Mouse (Mus musculus): Measurements from ENCODE around the gene C8a. TPM values are rescaled to one million over a fixed set of nuclear protein-coding genes. Genes with fewer than 3 reads are reported as not detected.
A peak's percentile ranks its signal among the peaks of the same experiment; 100 is the strongest.

The C8a gene
- total and polyA plus RNA-seq, 2 experiments from 2014 or later, result 0.04 TPM; not detected in 1

- no peaks in the 10 kb centered on the region for H3K27me3 ChIP-seq (ENCODE audit: insufficient read depth, low read length)
- no peak for ATAC-seq
These were observed 94.8 kb downstream of the C8a start for GRCm38 (mm10) chr4:104781441-104781840.

DNA sequence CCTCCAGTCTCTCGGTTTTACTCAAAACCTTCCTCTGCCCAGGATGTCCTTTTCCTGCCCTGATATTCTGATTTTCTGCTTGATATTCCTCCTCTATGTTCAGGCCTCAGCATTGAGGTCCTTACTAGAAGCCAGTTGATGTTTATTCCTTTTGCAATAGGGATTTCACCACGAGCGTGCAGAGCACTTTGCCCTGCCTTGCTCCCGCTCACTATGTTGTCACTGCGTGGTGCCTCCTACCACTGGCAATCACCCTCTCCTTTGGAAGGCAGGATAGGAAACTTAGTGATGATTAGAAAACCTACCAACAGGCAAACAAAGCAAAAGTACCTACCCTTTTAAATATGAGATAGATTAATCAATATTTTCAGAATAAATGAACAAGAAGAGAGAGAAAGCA is 96.7 kb downstream of the C8a start:
- WGBS, result 90% methylated on average over 5 of the region's 5 CpGs

More at GRCm38 (mm10) chr4:104781441-104781840, 94.8 kb downstream of the C8a start:
- H3K4me2 ChIP-seq (ENCODE audit: low read depth, low read length), result no peak overlapping the region
- DNase-seq (ENCODE audit: low spot score), result no peak
- no peak overlapping the region for H3K27ac ChIP-seq
- no peaks in the 10 kb centered on the region for H3K36me3 ChIP-seq (ENCODE audit: insufficient read depth, low read length)
- TF ChIP-seq CTCF (IDR thresholded peaks at IDR 0.05; ENCODE audit: low read depth), result no peak
- WGBS, result 89% methylated on average over 3 of the region's 3 CpGs
- H3K9me3 ChIP-seq (ENCODE audit: low read length), result no peaks in the 10 kb centered on the region
- no peaks in the 10 kb centered on the region for H3K4me1 ChIP-seq (ENCODE audit: insufficient read depth, low read length)
- H3K4me3 ChIP-seq (ENCODE audit: low read length), result no peak overlapping the region
- no peak overlapping the region for H3K9ac ChIP-seq (replicated peaks; ENCODE audit: low read length)

GRCm38 (mm10) chr4:104775601-104776000 is 100.6 kb downstream of the C8a start:
- no peak overlapping the region for H3K4me3 ChIP-seq (ENCODE audit: low read length)
- TF ChIP-seq CTCF (IDR thresholded peaks at IDR 0.05; ENCODE audit: low read depth), result no peak
- no peak for ATAC-seq
- no peaks in the 10 kb centered on the region for H3K36me3 ChIP-seq (ENCODE audit: insufficient read depth, low read length)
- no peak overlapping the region for H3K27ac ChIP-seq
- H3K9ac ChIP-seq (replicated peaks; ENCODE audit: low read length), result no peak overlapping the region
- DNase-seq (ENCODE audit: low spot score), result peak; percentile 8
- WGBS, result 60% methylated on average over 3 of the region's 3 CpGs
- no peaks in the 10 kb centered on the region for H3K4me1 ChIP-seq (ENCODE audit: insufficient read depth, low read length)
- H3K27me3 ChIP-seq (ENCODE audit: insufficient read depth, low read length), result no peaks in the 10 kb centered on the region
- H3K9me3 ChIP-seq (ENCODE audit: low read length), result no peaks in the 10 kb centered on the region
- H3K4me2 ChIP-seq (ENCODE audit: low read depth, low read length), result no peak overlapping the region

More for the DNA sequence above, 96.7 kb downstream of the C8a start:
- no peak for TF ChIP-seq CTCF (IDR thresholded peaks at IDR 0.05; ENCODE audit: low read depth)
- ATAC-seq (no peak), DNase-seq (ENCODE audit: low spot score) (no peak)
- Histone ChIP-seq H3K4me1 (ENCODE audit: insufficient read depth, low read length) (no peaks in the 10 kb centered on the region), H3K4me3 (ENCODE audit: low read length) (no peak overlapping the region), H3K4me2 (ENCODE audit: low read depth, low read length) (no peak overlapping the region), H3K27me3 (ENCODE audit: insufficient read depth, low read length) (no peaks in the 10 kb centered on the region), H3K36me3 (ENCODE audit: insufficient read depth, low read length) (no peaks in the 10 kb centered on the region), H3K9me3 (ENCODE audit: low read length) (no peaks in the 10 kb centered on the region), H3K9ac (replicated peaks; ENCODE audit: low read length) (no peak overlapping the region), H3K27ac (no peak overlapping the region)

GRCm38 (mm10) chr4:104770331-104770730 is 105.9 kb downstream of the C8a start:
- Histone ChIP-seq H3K9ac (replicated peaks; ENCODE audit: low read length) (no peak overlapping the region), H3K36me3 (ENCODE audit: insufficient read depth, low read length) (no peaks in the 10 kb centered on the region), H3K9me3 (ENCODE audit: low read length) (no peaks in the 10 kb centered on the region), H3K4me3 (ENCODE audit: low read length) (no peak overlapping the region), H3K4me1 (ENCODE audit: insufficient read depth, low read length) (no peaks in the 10 kb centered on the region), H3K27ac (no peak overlapping the region), H3K27me3 (ENCODE audit: insufficient read depth, low read length) (no peaks in the 10 kb centered on the region), H3K4me2 (ENCODE audit: low read depth, low read length) (no peak overlapping the region)
- no peak for DNase-seq (ENCODE audit: low spot score)
- no peak for ATAC-seq
- no peak for TF ChIP-seq CTCF (IDR thresholded peaks at IDR 0.05; ENCODE audit: low read depth)
- WGBS, result 46% methylated on average over 4 of the region's 4 CpGs

- ATAC-seq (no peak), DNase-seq (ENCODE audit: low spot score) (no peak)
- Histone ChIP-seq H3K4me2 (ENCODE audit: low read depth, low read length) (no peak overlapping the region), H3K27ac (no peak overlapping the region), H3K36me3 (ENCODE audit: insufficient read depth, low read length) (no peaks in the 10 kb centered on the region), H3K9me3 (ENCODE audit: low read length) (no peaks in the 10 kb centered on the region), H3K4me3 (ENCODE audit: low read length) (no peak overlapping the region), H3K9ac (replicated peaks; ENCODE audit: low read length) (no peak overlapping the region), H3K4me1 (ENCODE audit: insufficient read depth, low read length) (no peaks in the 10 kb centered on the region), H3K27me3 (ENCODE audit: insufficient read depth, low read length) (no peaks in the 10 kb centered on the region)
- WGBS, result 50% methylated on average over 8 of the region's 8 CpGs
- TF ChIP-seq CTCF (IDR thresholded peaks at IDR 0.05; ENCODE audit: low read depth), result no peak
These were observed 106.6 kb downstream of the C8a start for GRCm38 (mm10) chr4:104769602-104770001.

DNA sequence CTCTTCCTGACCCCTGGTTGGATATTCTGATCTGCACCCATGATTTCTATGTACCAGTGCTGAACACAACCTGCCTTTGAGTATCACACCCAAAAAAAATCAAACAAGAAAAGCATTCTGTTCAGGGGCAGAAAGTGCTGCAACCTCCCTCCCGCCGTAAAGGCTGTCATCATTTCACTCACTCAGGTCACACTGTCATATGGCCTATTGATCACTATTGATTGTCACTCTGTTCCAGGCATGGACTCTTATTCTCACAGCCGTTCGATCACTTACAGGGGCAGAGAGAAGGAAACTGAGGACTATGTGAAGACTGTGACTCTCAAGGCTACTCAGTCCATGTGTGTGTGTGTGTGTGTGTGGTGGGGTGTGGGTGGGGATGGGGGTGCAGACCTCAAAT is 108.0 kb downstream of the C8a start:
- ATAC-seq (no peak), DNase-seq (ENCODE audit: low spot score) (no peak)
- H3K9me3 ChIP-seq (ENCODE audit: low read length), result no peaks in the 10 kb centered on the region
- 90% methylated on average over 4 of the region's 4 CpGs for WGBS
- H3K9ac ChIP-seq (replicated peaks; ENCODE audit: low read length), result no peak overlapping the region
- H3K27ac ChIP-seq, result no peak overlapping the region
- H3K4me2 ChIP-seq (ENCODE audit: low read depth, low read length), result no peak overlapping the region
- H3K36me3 ChIP-seq (ENCODE audit: insufficient read depth, low read length), result no peaks in the 10 kb centered on the region
- no peaks in the 10 kb centered on the region for H3K4me1 ChIP-seq (ENCODE audit: insufficient read depth, low read length)
- no peak for TF ChIP-seq CTCF (IDR thresholded peaks at IDR 0.05; ENCODE audit: low read depth)
- H3K4me3 ChIP-seq (ENCODE audit: low read length), result no peak overlapping the region
- no peaks in the 10 kb centered on the region for H3K27me3 ChIP-seq (ENCODE audit: insufficient read depth, low read length)

DNA sequence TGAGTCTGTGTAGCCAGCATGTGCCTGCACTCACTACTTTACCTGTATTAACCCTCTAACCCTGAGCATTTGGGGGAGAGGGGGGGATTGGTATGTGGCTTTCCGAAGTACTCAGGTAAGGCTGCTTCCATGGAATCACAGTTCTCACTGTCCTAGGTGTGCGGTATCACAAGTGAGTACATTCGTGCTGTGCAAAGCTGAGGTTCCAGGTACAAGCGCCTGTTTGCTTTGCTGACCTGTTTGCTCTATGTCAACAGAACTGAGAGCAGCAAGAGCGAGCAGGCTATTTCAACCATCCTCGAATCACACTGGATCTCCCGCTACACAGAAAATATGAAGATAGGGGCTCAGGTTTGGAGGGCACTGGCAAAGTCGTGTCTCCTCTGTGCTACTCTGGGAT is 110.1 kb downstream of the C8a start, which contains the start of gene C8b:
Gene C8b (plus strand): TSS at position 253 of the 400 bp plus-strand sequence.
- TF ChIP-seq CTCF (IDR thresholded peaks at IDR 0.05; ENCODE audit: low read depth), result no peak
- Histone ChIP-seq H3K36me3 (ENCODE audit: insufficient read depth, low read length) (no peaks in the 10 kb centered on the region), H3K27ac (no peak within 1 kb of the TSS), H3K27me3 (ENCODE audit: insufficient read depth, low read length) (no peaks in the 10 kb centered on the region), H3K9ac (replicated peaks; ENCODE audit: low read length) (no peak within 1 kb of the TSS), H3K9me3 (ENCODE audit: low read length) (no peaks in the 10 kb centered on the region), H3K4me3 (ENCODE audit: low read length) (no peak within 1 kb of the TSS), H3K4me1 (ENCODE audit: insufficient read depth, low read length) (no peaks in the 10 kb centered on the region), H3K4me2 (ENCODE audit: low read depth, low read length) (no peak within 1 kb of the TSS)
- ATAC-seq (no peak), DNase-seq (ENCODE audit: low spot score) (no peak)
- 93% methylated on average over 8 of the region's 8 CpGs for WGBS

Other genes with a start within 250 kb of the C8a start
- 0.18 and 0.26 TPM in 2 replicates for gene C8b, start 110.1 kb downstream of the C8a start, total RNA-seq (2014; rRNA removed)
- 0.08 TPM in 2 replicates for gene C8b, start 110.1 kb downstream of the C8a start, polyA plus RNA-seq (2015; fragmentation: Nextera tagmentation; extraction: Ambion mirVana)
- gene Gm17662, start 19.1 kb downstream of the C8a start, total RNA-seq (2014; rRNA removed), result not detected in 2 replicates
- gene Gm17662, start 19.1 kb downstream of the C8a start, polyA plus RNA-seq (2015; fragmentation: Nextera tagmentation; extraction: Ambion mirVana), result not detected in 2 replicates
- 0.05 TPM in 1 of 2 replicates, not detected in the other for gene Fyb2, start 37.1 kb upstream of the C8a start, total RNA-seq (2014; rRNA removed)
- 0.16 and 0.21 TPM in 2 replicates for gene Fyb2, start 37.1 kb upstream of the C8a start, polyA plus RNA-seq (2015; fragmentation: Nextera tagmentation; extraction: Ambion mirVana)
- 16.9 and 19.3 TPM in 2 replicates for gene Prkaa2, start 233.5 kb upstream of the C8a start, total RNA-seq (2014; rRNA removed)
- gene Prkaa2, start 233.5 kb upstream of the C8a start, polyA plus RNA-seq (2015; fragmentation: Nextera tagmentation; extraction: Ambion mirVana), result 10.9 and 13.2 TPM in 2 replicates

Measured in hindbrain, postnatal 0 days (tissue).